Mouse (Mus musculus) brown adipose tissue, adult 24 weeks (tissue): Measurements from ENCODE around the gene Gm3404. TPM values are rescaled to one million over a fixed set of nuclear protein-coding genes. Genes with fewer than 3 reads are reported as not detected.
"Not testable (repeated sequence)": the region's sequence is repeated elsewhere in the genome, so short reads cannot be mapped to it uniquely, and the experiment has no call there.

Source experiments
- H3K27ac ChIP-seq: fragments of 200-500 bp; replicated peaks from 2 replicates; pipeline ENCODE4 v1.5.1; 2012; ENCODE audit warnings: low read depth, mild to moderate bottlenecking, low read length
- H3K4me1 ChIP-seq: fragments of 200-500 bp; 2 replicates; pipeline ENCODE4 v1.6.1; 2012; ENCODE audit warnings: low read length, mixed read lengths; ENCODE audit not compliant: control insufficient read depth, insufficient read depth, insufficient read length
- H3K4me3 ChIP-seq: fragments of 200-500 bp; 2 replicates; pipeline ENCODE4 v1.5.1; 2012; ENCODE audit warnings: low read depth, mild to moderate bottlenecking, low read length, moderate library complexity; ENCODE audit not compliant: insufficient read depth
- polyA plus RNA-seq: library from polyadenylated mRNA; stranded (reverse); fragments of >200 nt; gene quantifications from 2 replicates; pipeline ENCODE4 v1.2.4, GENCODE M21; 2012; ENCODE audit not compliant: missing spikeins, insufficient read depth, insufficient read length

Gene Gm3404
- not detected in 2 replicates for polyA plus RNA-seq

DNA sequence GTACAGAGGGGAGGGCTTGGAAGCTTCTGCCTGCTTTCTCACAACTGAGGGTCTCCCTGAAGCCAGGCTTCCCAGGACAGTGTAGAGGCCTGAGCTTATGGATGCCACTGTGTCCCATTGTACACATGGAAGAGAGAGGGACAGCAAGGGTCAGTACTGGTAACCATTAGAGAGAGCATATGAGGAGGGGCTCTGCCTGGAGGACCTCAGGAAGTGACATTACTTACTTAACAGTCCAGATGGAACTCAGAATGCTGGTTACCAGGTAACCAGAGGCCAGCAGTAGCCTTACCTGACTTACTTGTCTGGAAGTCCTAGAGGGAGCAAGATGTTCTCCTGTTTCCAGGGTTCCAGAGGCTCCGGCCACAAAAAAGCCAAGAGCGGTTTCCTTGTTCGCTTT lies at the start of gene Gm3404:
Gene Gm3404 (plus strand): TSS at position 301 of the 400 bp plus-strand sequence.
- not testable (repeated sequence) for H3K4me1 ChIP-seq, H3K4me3 ChIP-seq, H3K27ac ChIP-seq

DNA sequence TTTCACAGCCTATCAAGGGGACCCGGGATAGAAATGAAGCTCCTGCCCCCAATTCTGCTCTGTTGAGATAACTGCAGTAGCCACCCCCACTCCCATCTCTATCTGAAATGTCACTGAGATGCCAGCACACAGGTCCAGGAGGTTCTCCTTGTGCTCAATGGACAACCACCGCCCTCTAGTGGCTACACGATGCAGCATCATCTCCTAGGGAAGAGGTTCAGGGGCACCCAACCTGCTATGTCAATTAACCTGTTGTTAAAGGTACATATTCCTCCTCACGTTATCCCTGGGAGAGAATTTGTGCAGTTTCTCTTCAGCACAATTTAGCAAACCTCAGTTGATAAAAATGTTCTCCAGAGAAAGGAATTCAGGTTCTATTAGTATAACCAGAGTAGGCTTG lies 46.0 kb upstream of the Gm3404 start:
- not testable (repeated sequence) for H3K4me1 ChIP-seq, H3K27ac ChIP-seq, H3K4me3 ChIP-seq

GRCm38 (mm10) chr5:146481665-146482064 lies 43.9 kb upstream of the Gm3404 start, which contains the start of gene Gm6408:
Gene Gm6408, plus strand, starts transcription at chr5:146481965.
- not testable (repeated sequence) for H3K4me3 ChIP-seq, H3K4me1 ChIP-seq, H3K27ac ChIP-seq

GRCm38 (mm10) chr5:146488959-146489358 lies 36.6 kb upstream of the Gm3404 start:
- not testable (repeated sequence) for H3K27ac ChIP-seq, H3K4me3 ChIP-seq, H3K4me1 ChIP-seq

- not testable (repeated sequence) for H3K4me3 ChIP-seq, H3K4me1 ChIP-seq, H3K27ac ChIP-seq
Observed at GRCm38 (mm10) chr5:146491063-146491462, 34.5 kb upstream of the Gm3404 start, which contains the start of gene Gm6370. Gene Gm6370, plus strand, starts transcription at chr5:146491363.

DNA sequence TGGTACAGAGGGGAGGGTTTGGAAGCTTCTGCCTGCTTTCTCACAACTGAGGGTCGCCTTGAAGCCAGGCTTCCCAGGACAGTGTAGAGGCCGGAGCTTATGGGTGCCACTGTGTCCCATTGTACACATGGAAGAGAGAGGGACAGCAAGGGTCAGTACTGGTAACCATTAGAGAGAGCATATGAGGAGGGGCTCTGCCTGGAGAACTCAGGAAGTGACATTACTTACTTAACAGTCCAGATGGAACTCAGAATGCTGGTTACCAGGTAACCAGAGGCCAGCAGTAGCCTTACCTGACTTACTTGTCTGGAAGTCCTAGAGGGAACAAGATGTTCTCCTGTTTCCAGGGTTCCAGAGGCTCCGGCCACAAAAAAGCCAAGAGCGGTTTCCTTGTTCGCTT lies 23.5 kb upstream of the Gm3404 start, which contains the start of gene 4930449I24Rik:
Gene 4930449I24Rik (plus strand): TSS at position 301 of the 400 bp plus-strand sequence.
- not testable (repeated sequence) for H3K4me3 ChIP-seq, H3K27ac ChIP-seq, H3K4me1 ChIP-seq

DNA sequence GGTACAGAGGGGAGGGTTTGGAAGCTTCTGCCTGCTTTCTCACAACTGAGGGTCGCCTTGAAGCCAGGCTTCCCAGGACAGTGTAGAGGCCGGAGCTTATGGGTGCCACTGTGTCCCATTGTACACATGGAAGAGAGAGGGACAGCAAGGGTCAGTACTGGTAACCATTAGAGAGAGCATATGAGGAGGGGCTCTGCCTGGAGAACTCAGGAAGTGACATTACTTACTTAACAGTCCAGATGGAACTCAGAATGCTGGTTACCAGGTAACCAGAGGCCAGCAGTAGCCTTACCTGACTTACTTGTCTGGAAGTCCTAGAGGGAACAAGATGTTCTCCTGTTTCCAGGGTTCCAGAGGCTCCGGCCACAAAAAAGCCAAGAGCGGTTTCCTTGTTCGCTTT lies 11.8 kb upstream of the Gm3404 start, which contains the start of gene Gm3402:
Gene Gm3402 (plus strand): TSS at position 301 of the 400 bp plus-strand sequence.
- not testable (repeated sequence) for H3K4me1 ChIP-seq, H3K27ac ChIP-seq, H3K4me3 ChIP-seq

DNA sequence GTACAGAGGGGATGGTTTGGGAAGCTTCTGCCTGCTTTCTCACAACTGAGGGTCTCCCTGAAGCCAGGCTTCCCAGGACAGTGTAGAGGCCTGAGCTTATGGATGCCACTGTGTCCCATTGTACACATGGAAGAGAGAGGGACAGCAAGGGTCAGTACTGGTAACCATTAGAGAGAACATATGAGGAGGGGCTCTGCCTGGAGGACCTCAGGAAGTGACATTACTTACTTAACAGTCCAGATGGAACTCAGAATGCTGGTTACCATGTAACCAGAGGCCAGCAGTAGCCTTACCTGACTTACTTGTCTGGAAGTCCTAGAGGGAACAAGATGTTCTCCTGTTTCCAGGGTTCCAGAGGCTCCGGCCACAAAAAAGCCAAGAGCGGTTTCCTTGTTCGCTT lies 11.7 kb downstream of the Gm3404 start, which contains the start of gene Gm3409:
Gene Gm3409 (plus strand): TSS at position 301 of the 400 bp plus-strand sequence.
- H3K27ac ChIP-seq, H3K4me3 ChIP-seq, H3K4me1 ChIP-seq: not testable (repeated sequence)

GRCm38 (mm10) chr5:146555836-146556235 lies 30.2 kb downstream of the Gm3404 start, which contains the start of gene Gm3415:
Gene Gm3415, plus strand, starts transcription at chr5:146556136.
- H3K27ac ChIP-seq, H3K4me3 ChIP-seq, H3K4me1 ChIP-seq: not testable (repeated sequence)

- H3K4me3 ChIP-seq, result no peak overlapping the region
- no peaks in the 10 kb centered on the region for H3K4me1 ChIP-seq
- no peak overlapping the region for H3K27ac ChIP-seq
Observed at GRCm38 (mm10) chr5:146564259-146564658, 38.7 kb downstream of the Gm3404 start.

DNA sequence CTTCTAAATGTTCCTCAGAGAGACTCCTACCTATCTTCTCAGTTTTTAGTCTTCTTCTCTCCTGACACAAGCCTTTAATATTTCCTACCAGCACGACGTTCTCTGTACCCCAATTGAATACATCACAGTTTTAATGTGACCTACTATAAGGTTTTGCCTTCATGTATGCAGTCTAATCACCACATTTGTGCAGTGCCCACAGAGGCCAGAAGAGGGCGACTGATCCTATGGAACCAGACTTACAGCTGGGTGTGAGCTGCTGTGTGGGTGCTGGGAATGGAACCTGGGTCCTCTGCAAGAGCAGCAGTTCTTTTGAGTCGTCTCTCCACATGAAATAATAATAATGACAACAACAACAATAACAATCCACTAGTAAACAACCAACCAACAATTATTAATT lies 41.5 kb downstream of the Gm3404 start:
- Histone ChIP-seq H3K4me1 (no peaks in the 10 kb centered on the region), H3K4me3 (no peak overlapping the region), H3K27ac (no peak overlapping the region)

- H3K27ac ChIP-seq, H3K4me3 ChIP-seq, H3K4me1 ChIP-seq: not testable (repeated sequence)
Observed at GRCm38 (mm10) chr5:146570179-146570578, 44.6 kb downstream of the Gm3404 start.

GRCm38 (mm10) chr5:146571830-146572734 lies 46.5 kb downstream of the Gm3404 start:
- not testable (repeated sequence) for H3K4me3 ChIP-seq, H3K27ac ChIP-seq, H3K4me1 ChIP-seq

- H3K4me3 ChIP-seq, H3K27ac ChIP-seq, H3K4me1 ChIP-seq: not testable (repeated sequence)
Observed at GRCm38 (mm10) chr5:146572735-146573042, 47.1 kb downstream of the Gm3404 start.

- Histone ChIP-seq H3K4me1 (no peaks in the 10 kb centered on the region), H3K27ac (no peak overlapping the region), H3K4me3 (no peak overlapping the region)
Observed at GRCm38 (mm10) chr5:146576668-146577067, 51.1 kb downstream of the Gm3404 start.
